Mouse (Mus musculus) limb, embryonic 13.5 days (tissue): ENCODE measurements around the gene Tmem44. TPM values are rescaled to one million over a fixed set of nuclear protein-coding genes. Genes with fewer than 3 reads are reported as not detected.
"Not testable (repeated sequence)": the region's sequence is repeated elsewhere in the genome, so short reads cannot be mapped to it uniquely, and the experiment has no call there.

Source experiments
- ATAC-seq: fragments of 200-750 bp; cut with Nextera tagmentation; 2 replicates; pipeline ENCODE4 v1.8.0; 2017; ENCODE audit warnings: low read depth, moderate number of reproducible peaks, moderate TSS enrichment; ENCODE audit not compliant: low FRiP score
- H3K27ac ChIP-seq: fragments of 300-500 bp; sonication (generic); 2 replicates; pipeline ENCODE4 v1.5.1; 2015; ENCODE audit warnings: inconsistent platforms, mild to moderate bottlenecking, moderate library complexity
- H3K27me3 ChIP-seq: fragments of 300-500 bp; sonication (generic); 2 replicates; pipeline ENCODE4 v1.6.1; 2015; ENCODE audit warnings: mild to moderate bottlenecking, inconsistent platforms
- H3K36me3 ChIP-seq: fragments of 300-500 bp; sonication (generic); 2 replicates; pipeline ENCODE4 v1.6.1; 2015; ENCODE audit warnings: inconsistent platforms, mild to moderate bottlenecking, moderate library complexity
- H3K4me1 ChIP-seq: fragments of 300-500 bp; sonication (generic); 2 replicates; pipeline ENCODE4 v1.6.1; 2015; ENCODE audit warnings: inconsistent platforms
- H3K4me2 ChIP-seq: fragments of 300-500 bp; sonication (generic); replicated peaks from 2 replicates; pipeline ENCODE4 v1.6.1; 2015; ENCODE audit warnings: inconsistent platforms, mild to moderate bottlenecking, moderate library complexity
- H3K4me3 ChIP-seq: fragments of 300-500 bp; sonication (generic); 2 replicates; pipeline ENCODE4 v1.5.1; 2015; ENCODE audit warnings: moderate library complexity, mild to moderate bottlenecking, inconsistent platforms
- H3K9ac ChIP-seq: fragments of 300-500 bp; sonication (generic); 2 replicates; pipeline ENCODE4 v1.6.1; 2015; ENCODE audit warnings: mild to moderate bottlenecking, inconsistent platforms
- H3K9me3 ChIP-seq: fragments of 300-500 bp; sonication (generic); 2 replicates; pipeline ENCODE4 v1.6.1; 2016; ENCODE audit warnings: inconsistent platforms
- WGBS: fragments of 180-500 bp; shearing (Covaris S2); methylation state at CpG from one replicate; pipeline ENCODE4 v1.1.7; 2015; 5-methylcytosine and 5-hydroxymethylcytosine counted together
- polyA plus RNA-seq: library from polyadenylated mRNA; unstranded; fragments of >200 nt; fragmentation: Nextera tagmentation; extraction: Ambion mirVana; gene quantifications from 2 replicates; pipeline ENCODE4 v1.2.1, GENCODE M21; 2015

Gene Tmem44
- polyA plus RNA-seq, 1 experiment from 2014 or later: 26.0 TPM

DNA sequence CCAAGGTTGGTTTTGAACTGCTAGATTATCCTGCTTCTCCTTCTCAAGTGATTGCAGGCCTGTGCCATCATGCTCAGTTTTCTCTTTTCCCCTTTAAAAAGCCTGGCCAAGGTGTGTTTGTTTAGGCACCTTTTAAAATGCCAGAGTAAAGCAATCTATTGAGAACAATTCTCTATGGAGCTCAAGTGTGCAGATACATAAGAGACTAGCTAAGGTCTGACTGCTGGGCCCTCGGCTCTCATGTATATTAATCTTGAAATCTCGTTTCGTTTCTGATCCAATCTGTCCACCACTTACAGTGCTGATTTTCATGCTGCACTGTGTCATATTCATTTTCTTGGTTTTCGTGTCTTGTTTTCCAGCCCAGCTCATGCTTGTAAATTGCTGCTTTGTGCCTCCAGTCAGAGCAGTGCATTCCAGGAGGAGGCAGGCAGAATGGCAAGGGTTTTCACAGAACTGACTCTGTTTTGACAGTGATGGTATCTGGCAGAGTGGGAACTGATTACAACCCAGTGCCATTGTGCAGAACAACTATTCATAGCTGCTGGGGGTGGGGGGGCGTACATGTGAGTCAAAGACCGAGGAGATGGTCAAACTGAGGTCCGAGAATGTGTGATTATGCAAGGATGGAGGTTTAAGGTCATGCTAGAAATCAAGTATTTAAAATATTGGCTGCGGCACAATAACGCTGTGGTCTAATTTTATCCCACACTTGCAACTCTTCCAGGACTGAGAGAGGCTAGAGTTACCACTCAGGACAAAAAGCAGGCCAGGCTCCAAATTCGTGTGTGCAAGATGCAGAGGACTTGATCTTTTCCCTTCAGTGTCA is 74.8 kb downstream of the Tmem44 start:
- Histone ChIP-seq H3K4me1 (peaks cover 7% of the 10 kb centered on the region; the same call in 1 of the 2 replicates), H3K9ac (no peak overlapping the region), H3K4me2 (no peak overlapping the region), H3K27ac (0 out of 2 replicates have a peak overlapping the region, but pooled peaks have one; percentile 10), H3K9me3 (peaks cover 12% of the 10 kb centered on the region), H3K27me3 (no peaks in the 10 kb centered on the region), H3K36me3 (no peaks in the 10 kb centered on the region), H3K4me3 (no peak overlapping the region)
- WGBS: 68% methylated on average over 10 of the region's 10 CpGs
- no peak for ATAC-seq

DNA sequence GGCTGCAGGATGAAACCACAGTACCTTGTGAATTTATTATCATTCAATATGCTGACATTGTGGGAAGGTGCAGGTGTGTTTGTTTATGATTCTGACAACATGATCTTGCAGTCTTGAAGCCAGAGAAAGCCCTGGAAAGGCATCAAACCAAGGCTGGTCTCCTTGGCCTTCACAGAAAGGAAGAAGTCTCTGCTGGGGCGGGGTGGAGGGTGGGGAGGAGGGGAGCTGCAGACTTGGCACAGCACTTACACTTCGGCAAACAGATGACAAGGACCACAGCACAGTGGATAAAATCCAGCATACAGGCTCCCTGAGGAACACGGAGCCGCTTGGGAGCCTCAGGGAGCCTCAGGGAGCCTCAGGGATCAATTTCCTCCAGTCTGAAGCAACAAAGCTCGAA is 78.2 kb downstream of the Tmem44 start:
- H3K27ac ChIP-seq: no peak overlapping the region
- no peak for ATAC-seq
- no peaks in the 10 kb centered on the region for H3K36me3 ChIP-seq
- no peak overlapping the region for H3K9ac ChIP-seq
- no peaks in the 10 kb centered on the region for H3K27me3 ChIP-seq
- no peak overlapping the region for H3K4me2 ChIP-seq
- peaks cover 7% of the 10 kb centered on the region; the same call in 1 of the 2 replicates for H3K4me1 ChIP-seq
- no peak overlapping the region for H3K4me3 ChIP-seq
- WGBS: 64% methylated on average over 5 of the region's 5 CpGs
- H3K9me3 ChIP-seq: peaks cover 15% of the 10 kb centered on the region

DNA sequence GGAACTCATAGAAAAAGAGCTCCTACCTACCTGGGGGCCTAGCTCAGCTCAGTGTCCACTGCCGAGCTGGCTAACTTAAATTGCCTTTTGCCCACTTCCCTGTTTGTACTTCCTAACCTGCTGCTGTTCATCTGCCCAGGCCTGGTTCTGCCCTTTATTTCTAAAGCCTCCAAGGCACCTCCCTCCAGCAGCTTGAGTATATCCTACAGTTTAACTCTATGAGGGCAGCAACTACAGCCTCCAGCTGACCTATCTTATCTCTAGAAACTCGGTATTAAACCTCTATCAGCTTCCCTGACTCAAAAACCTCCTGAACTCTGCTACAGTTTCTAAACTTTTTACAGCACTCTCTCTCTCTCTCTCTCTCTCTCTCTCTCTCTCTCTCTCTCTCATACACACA is 78.7 kb downstream of the Tmem44 start:
- no peak overlapping the region for H3K27ac ChIP-seq
- no peak overlapping the region for H3K4me3 ChIP-seq
- no peaks in the 10 kb centered on the region for H3K27me3 ChIP-seq
- WGBS: 83% methylated on average over 2 of the region's 2 CpGs
- H3K4me2 ChIP-seq: no peak overlapping the region
- H3K9ac ChIP-seq: no peak overlapping the region
- peaks cover 7% of the 10 kb centered on the region; the same call in 1 of the 2 replicates for H3K4me1 ChIP-seq
- peaks cover 15% of the 10 kb centered on the region for H3K9me3 ChIP-seq
- ATAC-seq: no peak
- H3K36me3 ChIP-seq: no peaks in the 10 kb centered on the region

DNA sequence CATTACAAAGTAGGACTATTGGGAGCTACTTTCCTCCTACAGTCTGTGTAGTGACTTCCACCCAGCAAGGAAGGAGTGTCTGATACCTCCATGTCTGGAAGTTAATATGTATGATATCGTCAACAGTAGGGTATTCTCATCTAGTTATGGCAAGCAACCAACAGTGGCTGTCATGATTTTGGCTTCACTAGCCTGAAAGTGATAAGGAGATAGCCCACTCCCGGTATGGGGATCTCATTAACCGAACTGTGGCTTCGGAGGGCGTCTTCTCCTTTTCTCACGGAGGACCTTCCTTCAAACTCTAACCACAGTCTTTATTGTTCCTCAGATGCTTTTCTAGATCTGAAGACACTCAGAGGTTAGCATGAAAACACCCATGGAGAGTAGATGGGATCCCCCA is 81.7 kb downstream of the Tmem44 start:
- no peak for ATAC-seq
- no peaks in the 10 kb centered on the region for H3K4me1 ChIP-seq
- no peak overlapping the region for H3K27ac ChIP-seq
- no peak overlapping the region for H3K4me3 ChIP-seq
- H3K9me3 ChIP-seq: peaks cover 15% of the 10 kb centered on the region
- H3K4me2 ChIP-seq: no peak overlapping the region
- no peaks in the 10 kb centered on the region for H3K27me3 ChIP-seq
- H3K9ac ChIP-seq: no peak overlapping the region
- WGBS: 88% methylated on average over 6 of the region's 6 CpGs
- H3K36me3 ChIP-seq: no peaks in the 10 kb centered on the region

DNA sequence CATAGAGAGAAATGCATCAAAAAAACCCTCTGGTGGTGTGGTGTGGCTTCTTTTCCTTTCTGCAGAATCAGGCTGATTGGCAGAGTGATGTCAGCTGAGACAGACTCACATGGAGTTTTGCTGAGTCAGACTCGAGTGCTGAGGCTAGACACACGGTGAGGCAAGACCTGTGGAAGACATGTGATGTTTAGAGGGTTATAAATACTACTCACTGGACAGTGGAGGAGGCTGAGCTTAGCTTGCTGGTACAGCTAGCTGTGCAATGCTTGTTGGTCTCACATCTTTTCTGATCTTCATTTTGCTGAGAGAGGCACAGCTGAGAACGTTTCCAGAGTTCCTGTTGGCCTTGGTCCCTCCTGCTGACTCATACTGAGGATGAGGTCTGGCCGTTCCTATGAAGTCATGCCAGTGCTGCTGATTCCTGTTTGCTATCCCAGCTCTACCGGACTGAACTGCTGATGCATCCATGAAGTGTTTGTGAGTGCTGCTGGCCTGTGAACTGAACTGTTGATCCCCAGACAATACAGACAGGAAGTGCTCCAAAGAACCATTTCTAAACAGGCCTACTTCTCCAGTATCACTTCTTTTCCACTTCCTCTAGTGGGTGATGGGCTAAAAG is 84.9 kb downstream of the Tmem44 start:
- no peak overlapping the region for H3K9ac ChIP-seq
- peaks cover 8% of the 10 kb centered on the region; the same call in 1 of the 2 replicates for H3K9me3 ChIP-seq
- H3K4me2 ChIP-seq: no peak overlapping the region
- no peaks in the 10 kb centered on the region for H3K4me1 ChIP-seq
- no peak overlapping the region for H3K27ac ChIP-seq
- 74% methylated on average over 5 of the region's 5 CpGs for WGBS
- H3K36me3 ChIP-seq: no peaks in the 10 kb centered on the region
- ATAC-seq: no peak
- H3K4me3 ChIP-seq: no peak overlapping the region
- no peaks in the 10 kb centered on the region for H3K27me3 ChIP-seq

DNA sequence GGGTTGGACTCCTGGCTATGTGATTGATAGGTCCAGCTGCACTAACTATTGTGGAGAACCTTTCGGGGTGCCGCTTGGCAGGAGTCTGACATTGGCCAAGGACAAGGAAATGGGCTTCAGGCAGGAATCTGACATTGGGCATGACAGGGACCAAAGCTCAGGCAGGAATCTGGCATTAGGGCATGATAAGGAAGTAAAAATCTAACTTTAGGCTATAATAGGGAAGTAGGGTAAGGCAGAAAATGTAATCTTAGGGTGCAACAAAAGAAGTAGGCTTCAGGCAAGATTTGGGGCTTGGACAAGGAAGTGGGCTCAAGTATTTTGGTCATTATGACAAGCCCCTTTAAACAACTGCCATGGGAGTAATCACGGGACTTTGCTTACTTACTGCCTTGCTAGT is 85.9 kb downstream of the Tmem44 start:
- not testable (repeated sequence) for H3K9ac ChIP-seq, H3K27ac ChIP-seq, H3K4me1 ChIP-seq, H3K4me3 ChIP-seq, H3K27me3 ChIP-seq, H3K9me3 ChIP-seq, H3K4me2 ChIP-seq, ATAC-seq, H3K36me3 ChIP-seq
- 86% methylated on average over 3 of the region's 3 CpGs for WGBS

Other genes with a start within 250 kb of the Tmem44 start
- 0.76 and 1.3 TPM in 2 replicates for gene Gp5, start 240.1 kb downstream of the Tmem44 start, polyA plus RNA-seq
- gene Atp13a3, start 144.9 kb downstream of the Tmem44 start, polyA plus RNA-seq: 9.4 and 9.5 TPM in 2 replicates
- 75.7 and 81.8 TPM in 2 replicates for gene Lsg1, start 36.8 kb upstream of the Tmem44 start, polyA plus RNA-seq
- 13.8 and 13.9 TPM in 2 replicates for gene Fam43a, start 48.9 kb upstream of the Tmem44 start, polyA plus RNA-seq